Mouse (Mus musculus): ENCODE measurements around the gene Acot4. TPM values are rescaled to one million over a fixed set of nuclear protein-coding genes. Genes with fewer than 3 reads are reported as not detected.
"Not testable (repeated sequence)": the region's sequence is repeated elsewhere in the genome, so short reads cannot be mapped to it uniquely, and the experiment has no call there.

Acot4 gene
- polyA plus RNA-seq, 1 experiment: 0.72 TPM

DNA sequence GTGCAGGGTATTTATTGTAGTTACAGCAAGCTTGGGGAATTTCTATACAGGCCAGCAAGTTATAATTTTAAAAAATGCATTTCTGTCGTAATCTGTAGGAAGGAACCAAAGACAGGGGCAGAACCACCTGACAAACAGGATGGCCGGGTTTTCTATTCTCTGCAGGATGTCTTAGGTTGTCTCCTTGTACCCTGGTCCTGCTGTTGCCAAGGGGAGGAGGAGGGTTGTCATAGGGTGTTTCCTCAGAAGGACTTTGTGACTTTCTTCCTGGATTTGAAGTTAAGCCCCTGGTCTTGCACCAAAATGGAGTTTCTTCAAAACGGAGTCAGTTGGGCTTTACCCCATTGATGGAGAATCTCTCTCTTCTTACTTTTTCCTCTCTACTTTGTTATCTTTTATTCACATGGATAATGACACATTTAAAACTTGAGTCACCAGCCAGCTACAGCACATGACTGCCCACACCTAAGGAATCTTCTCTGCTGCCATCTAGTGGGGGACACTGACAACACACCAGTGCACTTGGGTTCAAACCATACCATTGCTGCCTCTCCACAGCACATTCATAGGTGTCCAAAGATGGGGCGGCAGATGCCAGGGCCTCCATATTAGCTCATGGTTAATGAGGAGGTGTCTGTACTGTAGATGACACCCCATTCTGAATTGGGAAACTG, 7.4 kb upstream of the Acot4 start:
- peak; percentile 33 for DNase-seq (ENCODE audit: low spot score)

GRCm38 (mm10) chr12:84032854-84033253, 5.3 kb upstream of the Acot4 start:
- DNase-seq (ENCODE audit: low spot score): no peak

DNA sequence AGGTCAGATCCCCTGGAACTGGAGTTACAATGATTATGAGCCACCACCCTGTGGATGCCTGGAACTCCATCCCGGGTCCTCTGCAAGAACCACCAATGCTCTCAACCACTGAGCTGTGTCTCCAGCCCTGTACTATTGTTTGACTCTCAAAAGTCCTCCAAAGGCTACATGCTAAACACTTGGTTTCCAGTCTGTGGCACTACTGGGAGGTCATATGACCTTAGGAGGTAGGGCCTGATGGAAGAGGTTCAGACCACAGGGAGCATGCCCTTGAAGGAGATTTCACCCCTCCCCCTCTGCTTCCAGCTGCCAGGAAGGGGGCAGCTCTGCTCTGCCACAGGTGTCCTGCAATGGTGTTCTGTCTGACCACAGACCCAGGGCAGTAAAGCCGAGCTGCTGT, 4.9 kb upstream of the Acot4 start:
- DNase-seq (ENCODE audit: low spot score): not testable (repeated sequence)

DNA sequence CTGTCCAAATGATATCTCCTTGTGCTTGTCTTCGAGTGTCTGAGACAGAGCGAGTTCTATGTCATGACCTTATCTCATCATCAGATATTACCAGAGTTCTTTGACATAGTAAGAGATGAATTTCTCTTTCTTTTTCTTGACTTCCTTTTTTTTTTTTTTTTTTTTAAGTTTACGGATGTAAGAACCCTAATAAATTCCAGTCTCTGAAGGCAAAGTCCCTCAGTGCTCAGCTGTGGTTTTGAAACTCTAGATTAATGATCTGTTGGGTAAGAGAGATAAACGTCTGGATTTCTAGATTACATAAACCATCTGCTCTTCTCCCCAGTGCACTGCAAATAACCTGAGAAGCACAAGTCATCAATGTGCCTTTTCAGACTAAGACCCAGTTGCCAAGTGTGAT, 4.1 kb upstream of the Acot4 start:
- DNase-seq (ENCODE audit: low spot score): no peak

- peak; percentile 38 for DNase-seq (ENCODE audit: low spot score)
Observed at GRCm38 (mm10) chr12:84038691-84039111, 522 bp downstream of the Acot4 start, which contains the start of gene Gm49366. Gene Gm49366, plus strand, starts transcription at chr12:84038935.

DNA sequence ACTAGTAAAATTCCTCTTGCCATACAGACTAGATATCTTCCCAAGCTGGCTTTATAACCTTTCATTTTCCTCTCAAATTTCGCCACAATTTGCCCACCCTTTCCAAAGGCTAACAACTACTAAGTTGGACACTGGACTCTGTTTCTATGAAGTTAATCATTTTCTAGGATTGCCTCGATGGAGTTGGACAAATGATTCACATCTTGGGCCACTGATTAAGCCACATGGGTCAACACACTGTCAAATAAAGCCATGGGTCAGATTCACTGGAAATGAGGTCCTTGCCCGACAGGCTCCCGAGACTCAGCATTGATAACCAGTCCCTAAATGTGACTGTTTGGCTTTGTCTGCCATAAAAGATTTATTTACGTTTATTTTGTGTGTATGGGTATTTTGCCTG, 4.1 kb downstream of the Acot4 start:
- DNase-seq (ENCODE audit: low spot score): no peak

DNA sequence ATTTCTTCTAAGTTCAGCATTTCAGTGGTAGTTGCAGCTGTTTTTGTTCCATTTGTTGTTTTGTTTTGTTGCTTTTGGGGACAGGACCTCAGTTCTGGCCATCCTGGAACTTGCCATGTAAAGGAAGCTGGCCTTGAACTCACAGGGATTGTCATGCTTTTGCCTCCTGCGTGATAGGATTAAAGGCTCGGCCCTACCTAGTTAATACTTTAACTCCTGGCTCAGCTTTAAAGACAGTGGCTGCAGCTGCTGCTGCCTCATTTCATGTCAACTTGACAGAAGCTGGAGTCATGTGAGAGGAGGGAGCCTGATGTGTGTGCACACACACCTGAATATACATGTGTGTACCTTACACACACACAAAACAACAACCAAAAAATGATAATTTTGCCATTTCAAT, 5.9 kb downstream of the Acot4 start:
- no peak for DNase-seq (ENCODE audit: low spot score)

GRCm38 (mm10) chr12:84046906-84047305, 8.7 kb downstream of the Acot4 start:
- no peak for DNase-seq (ENCODE audit: low spot score)

GRCm38 (mm10) chr12:84050744-84051143, 12.6 kb downstream of the Acot4 start:
- DNase-seq (ENCODE audit: low spot score): not testable (repeated sequence)

GRCm38 (mm10) chr12:84051937-84052474, 13.8 kb downstream of the Acot4 start, which contains the start of gene Acot3:
Gene Acot3, plus strand, starts transcription at chr12:84052144.
- DNase-seq (ENCODE audit: low spot score): no peak

GRCm38 (mm10) chr12:84052609-84053008, 14.4 kb downstream of the Acot4 start:
- DNase-seq (ENCODE audit: low spot score): no peak

- no peak for DNase-seq (ENCODE audit: low spot score)
Observed at GRCm38 (mm10) chr12:84053173-84053572, 15.0 kb downstream of the Acot4 start.

DNA sequence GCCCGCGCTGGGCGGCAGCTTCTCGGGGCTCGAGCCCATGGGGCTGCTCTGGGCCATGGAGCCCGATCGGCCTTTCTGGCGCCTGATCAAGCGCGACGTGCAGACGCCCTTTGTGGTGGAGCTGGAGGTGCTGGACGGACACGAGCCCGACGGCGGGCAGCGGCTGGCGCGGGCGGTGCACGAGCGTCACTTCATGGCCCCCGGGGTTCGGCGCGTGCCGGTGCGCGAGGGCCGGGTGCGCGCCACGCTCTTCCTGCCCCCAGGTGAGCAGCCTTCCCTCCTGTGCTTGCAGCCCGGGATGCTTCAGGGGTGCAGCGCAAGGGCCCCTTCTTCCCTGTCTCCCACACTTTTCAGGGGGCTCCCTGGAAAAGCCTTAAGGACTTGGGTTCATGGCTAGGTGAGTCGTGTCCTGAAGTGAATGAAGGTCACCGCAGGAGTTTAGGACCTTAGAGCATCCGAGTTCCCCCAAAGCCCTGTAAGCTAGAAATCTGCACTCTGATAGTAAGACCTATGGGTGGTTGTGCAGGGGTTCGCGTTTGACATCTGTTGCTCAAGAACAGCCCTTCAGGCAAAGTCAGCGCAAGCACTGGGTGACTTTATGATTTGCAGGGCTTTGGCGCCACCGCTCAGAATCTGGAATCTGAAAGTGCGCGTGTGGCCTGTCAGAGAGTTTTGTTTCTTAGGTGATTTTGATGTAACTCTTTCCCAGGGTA, 15.7 kb downstream of the Acot4 start:
- no peak for DNase-seq (ENCODE audit: low spot score)

GRCm38 (mm10) chr12:84060946-84061345, 22.8 kb downstream of the Acot4 start:
- no peak for DNase-seq (ENCODE audit: low spot score)

GRCm38 (mm10) chr12:84062336-84062735, 24.2 kb downstream of the Acot4 start:
- no peak for DNase-seq (ENCODE audit: low spot score)

GRCm38 (mm10) chr12:84063228-84063627, 25.0 kb downstream of the Acot4 start:
- no peak for DNase-seq (ENCODE audit: low spot score)

DNA sequence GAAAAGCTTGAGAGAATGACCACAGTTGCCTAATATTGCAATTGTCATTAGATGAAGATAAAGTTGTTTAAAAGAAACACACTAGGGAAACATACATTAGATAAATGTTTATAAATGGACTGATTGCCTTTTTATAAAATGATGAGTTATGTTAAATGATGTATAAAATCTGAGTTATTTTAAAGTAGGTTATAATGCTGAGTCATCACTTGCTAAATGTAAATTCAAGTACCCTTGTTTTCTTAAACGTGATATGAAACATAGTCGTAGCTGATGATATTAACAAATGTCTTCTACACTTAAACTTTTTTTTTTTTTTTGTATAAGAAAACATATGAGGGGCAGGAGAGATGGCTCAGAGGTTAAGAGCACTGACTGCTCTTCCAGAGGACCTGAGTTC, 25.7 kb downstream of the Acot4 start:
- no peak for DNase-seq (ENCODE audit: low spot score)

DNA sequence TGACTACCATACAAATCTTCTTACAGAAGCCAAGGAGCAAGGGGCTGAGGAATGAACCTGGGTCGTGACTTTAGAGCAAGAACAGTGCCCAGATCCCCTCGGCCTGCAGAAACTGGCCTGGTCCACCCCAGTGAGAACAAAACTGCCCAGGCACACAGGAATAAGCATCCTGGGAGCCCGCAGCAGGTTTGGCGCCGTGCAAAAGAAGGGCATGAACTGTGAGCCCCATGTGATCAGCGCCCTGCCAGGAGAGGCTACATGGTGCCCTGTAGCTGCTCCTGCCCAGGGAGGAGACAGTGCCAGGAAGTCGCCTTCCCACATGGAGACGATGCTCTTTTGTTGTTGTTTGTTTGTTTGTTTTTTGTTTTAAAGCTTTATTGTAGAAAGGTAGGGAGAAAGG, 26.4 kb downstream of the Acot4 start:
- DNase-seq (ENCODE audit: low spot score): no peak

- no peak for DNase-seq (ENCODE audit: low spot score)
Observed at GRCm38 (mm10) chr12:84067752-84068151, 29.6 kb downstream of the Acot4 start.

DNA sequence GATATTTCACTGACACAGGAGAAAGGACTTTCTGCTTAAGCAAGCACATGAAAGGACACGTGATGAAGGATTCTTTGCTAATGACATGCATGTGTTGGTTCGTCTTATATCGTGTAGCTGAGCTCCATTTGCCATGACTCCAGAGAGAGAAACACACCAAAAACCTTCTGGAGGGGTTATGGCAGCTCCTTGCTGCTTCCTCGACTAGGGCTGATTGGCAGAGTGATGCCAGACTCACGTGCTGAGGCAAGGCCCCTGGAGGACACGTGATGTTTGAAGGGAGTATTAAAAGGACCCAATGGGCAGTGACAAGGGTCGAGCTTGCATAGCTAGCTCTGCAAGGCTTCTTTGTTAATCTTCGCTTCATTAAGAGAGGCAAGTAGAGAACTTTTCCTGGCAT, 30.1 kb downstream of the Acot4 start:
- DNase-seq (ENCODE audit: low spot score): no peak

- no peak for DNase-seq (ENCODE audit: low spot score)
Observed at GRCm38 (mm10) chr12:84068986-84069385, 30.8 kb downstream of the Acot4 start, which contains the start of gene Acot5. Gene Acot5, plus strand, starts transcription at chr12:84069325.

DNA sequence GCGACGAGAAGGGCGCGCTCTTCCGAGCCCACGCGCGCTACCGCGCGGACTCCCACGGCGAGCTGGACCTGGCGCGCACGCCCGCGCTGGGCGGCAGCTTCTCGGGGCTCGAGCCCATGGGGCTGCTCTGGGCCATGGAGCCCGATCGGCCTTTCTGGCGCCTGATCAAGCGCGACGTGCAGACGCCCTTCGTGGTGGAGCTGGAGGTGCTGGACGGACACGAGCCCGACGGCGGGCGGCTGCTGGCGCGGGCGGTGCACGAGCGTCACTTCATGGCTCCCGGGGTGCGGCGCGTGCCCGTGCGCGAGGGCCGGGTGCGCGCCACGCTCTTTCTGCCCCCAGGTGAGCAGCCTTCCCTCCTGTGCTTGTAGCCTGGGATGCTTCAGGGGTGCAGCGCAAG, 31.4 kb downstream of the Acot4 start:
- peak; percentile 30 for DNase-seq (ENCODE audit: low spot score)

GRCm38 (mm10) chr12:84071696-84072095, 33.5 kb downstream of the Acot4 start:
- no peak for DNase-seq (ENCODE audit: low spot score)
